Comparison of ENCODE assay signal across 10 mouse cellular contexts in the genomic region with DNA sequence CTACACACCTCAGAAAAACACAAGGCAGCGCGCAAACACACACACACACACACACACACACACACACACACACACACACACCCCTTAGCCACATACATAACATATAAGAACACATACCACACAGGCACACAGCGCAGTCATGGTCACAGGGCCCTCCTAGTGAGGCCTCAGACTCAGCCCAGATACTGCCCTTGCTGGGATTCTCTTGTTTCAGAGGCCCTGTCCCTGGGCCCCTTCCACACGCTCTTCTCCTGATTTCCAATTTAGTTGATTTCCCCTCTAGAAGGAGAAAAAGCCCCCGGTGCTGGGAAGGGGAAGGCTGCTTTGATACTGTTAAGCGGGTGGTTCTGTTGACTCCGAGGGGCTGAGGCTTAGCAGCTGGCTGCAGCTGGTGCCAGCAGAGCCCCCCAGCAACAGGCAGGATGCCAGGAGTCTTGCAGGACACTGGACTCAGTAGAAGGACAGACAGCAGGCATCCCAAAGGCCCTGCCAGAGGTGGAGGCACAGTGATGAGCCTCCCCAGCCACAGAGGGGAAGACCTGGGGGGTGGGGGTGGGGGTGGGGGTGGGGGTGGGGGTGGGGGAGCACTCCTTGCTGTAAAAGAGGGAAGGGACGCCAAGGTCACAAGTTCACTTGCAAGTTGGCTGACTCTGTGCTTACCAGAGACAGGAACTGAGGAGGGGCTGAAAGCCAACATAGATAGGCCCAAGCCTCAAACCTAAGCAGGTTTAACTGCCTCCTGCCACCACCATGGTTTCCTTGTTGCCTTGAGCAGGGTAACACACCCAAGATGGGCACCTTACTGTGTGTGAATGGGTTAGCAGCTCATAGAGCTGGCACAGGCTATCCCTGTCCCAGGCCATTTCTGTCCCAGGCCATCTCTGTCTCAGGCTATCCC. TPM values are rescaled to one million over a fixed set of nuclear protein-coding genes. Genes with fewer than 3 reads are reported as not detected.
A peak's percentile ranks its signal among the peaks of the same experiment; 100 is the strongest.
DNase-seq lines count a peak whose midpoint lies in the region; ATAC-seq and TF ChIP-seq lines count a peak whose summit lies in the region.
"Had no signal": no experiment of that assay in that cellular context is flagged by ENCODE, and none has a peak within 500 bp of the region (broad histone marks: within the 10 kb centered on the region; RNA-seq: fewer than 3 reads in every experiment).

No protein-coding gene starts in this region.

- H3K9ac ChIP-seq in kidney, embryonic 14.5 days (ENCODE audit: low read depth, low read length), result peak overlapping the region; percentile 23; the same call in 1 of the 2 replicates
- peak overlapping the region; percentile 45 for H3K9ac ChIP-seq in embryonic facial prominence, embryonic 14.5 days (ENCODE audit: low read depth, low read length)
- no peak overlapping the region for H3K9ac ChIP-seq in liver, embryonic 13.5 days
- H3K9ac ChIP-seq: liver, embryonic 14.5 days had no signal

- peaks cover 20% of the 10 kb centered on the region; the same call in 1 of the 2 replicates for H3K36me3 ChIP-seq in kidney, embryonic 14.5 days (ENCODE audit: control insufficient read depth, insufficient read depth, low read length)
- H3K36me3 ChIP-seq in kidney, adult 2 months (ENCODE audit: control insufficient read depth, insufficient read depth, low read length), result no peaks in the 10 kb centered on the region
- H3K36me3 ChIP-seq in embryonic facial prominence, embryonic 14.5 days (ENCODE audit: control insufficient read depth, insufficient read depth, low read length), result peaks cover 31% of the 10 kb centered on the region
- no peaks in the 10 kb centered on the region for H3K36me3 ChIP-seq in liver, embryonic 13.5 days

- no peak overlapping the region for H3K4me3 ChIP-seq in kidney, embryonic 14.5 days (ENCODE audit: low read length)
- no peak overlapping the region for H3K4me3 ChIP-seq in kidney, adult 2 months (ENCODE audit: insufficient read depth, low read depth, low read length)
- no peak overlapping the region for H3K4me3 ChIP-seq in embryonic facial prominence, embryonic 14.5 days (ENCODE audit: low read depth, low read length)
- H3K4me3 ChIP-seq in liver, embryonic 13.5 days (replicated peaks), result no peak overlapping the region
- no peak overlapping the region for H3K4me3 ChIP-seq in left cerebral cortex, adult 2 months

- no peak for DNase-seq in kidney, adult 2 months
- peak; percentile 76 for DNase-seq in embryonic facial prominence, embryonic 14.5 days (ENCODE audit: low spot score)
- no peak for DNase-seq in liver, embryonic 13.5 days
- DNase-seq in ovary, postnatal 14 days (ENCODE audit: low spot score), result no peak
- DNase-seq in thymus, postnatal 0 days (ENCODE audit: low spot score), result no peak
- DNase-seq in left cerebral cortex, adult 2 months (ENCODE audit: extremely low spot score in 1 of 2, low spot score in 2 of 2), result no peak

- WGBS in kidney, embryonic 14.5 days, result 43% methylated on average over 8 of the region's 8 CpGs
- WGBS in kidney, adult 2 months, result 71% methylated on average over 8 of the region's 8 CpGs
- WGBS in embryonic facial prominence, embryonic 14.5 days, result 35% methylated on average over 8 of the region's 8 CpGs
- WGBS in liver, embryonic 13.5 days (ENCODE audit: insufficient replicate concordance), result 53% methylated on average over 8 of the region's 8 CpGs

- peak overlapping the region; percentile 71; the same call in 1 of the 2 replicates for H3K27ac ChIP-seq in kidney, embryonic 14.5 days (ENCODE audit: low read depth, low read length)
- H3K27ac ChIP-seq in kidney, adult 2 months (ENCODE audit: insufficient read depth, low read depth, low read length), result no peak overlapping the region
- 0 out of 2 replicates have a peak overlapping the region, but pooled peaks have one; percentile 55 for H3K27ac ChIP-seq in embryonic facial prominence, embryonic 14.5 days (replicated peaks; ENCODE audit: low read depth, low read length)
- no peak overlapping the region for H3K27ac ChIP-seq in liver, embryonic 13.5 days
- no peak overlapping the region for H3K27ac ChIP-seq in left cerebral cortex, adult 2 months
- H3K27ac ChIP-seq: liver, embryonic 14.5 days had no signal

- no peaks in the 10 kb centered on the region for H3K27me3 ChIP-seq in kidney, embryonic 14.5 days (ENCODE audit: control insufficient read depth, insufficient read depth, low read length)
- H3K27me3 ChIP-seq in kidney, adult 2 months (replicated peaks; ENCODE audit: control insufficient read depth, insufficient read depth, low read length), result no peaks in the 10 kb centered on the region
- H3K27me3 ChIP-seq in embryonic facial prominence, embryonic 14.5 days (replicated peaks; ENCODE audit: control insufficient read depth, insufficient read depth, low read length), result no peaks in the 10 kb centered on the region
- H3K27me3 ChIP-seq in liver, embryonic 13.5 days, result 0 out of 2 replicates have a peak, but pooled peaks cover 2% of the 10 kb centered on the region
- H3K27me3 ChIP-seq: Patski had no signal

- no peak overlapping the region; the same call in 1 of the 2 replicates for H3K4me2 ChIP-seq in kidney, embryonic 14.5 days (replicated peaks; ENCODE audit: low read depth, low read length)
- peak overlapping the region; percentile 23; the same call in 1 of the 2 replicates for H3K4me2 ChIP-seq in embryonic facial prominence, embryonic 14.5 days (ENCODE audit: low read depth, low read length)
- no peak overlapping the region for H3K4me2 ChIP-seq in liver, embryonic 13.5 days

- peak; percentile 37; the same call in 1 of the 2 replicates for ATAC-seq in kidney, embryonic 14.5 days (ENCODE audit: low FRiP score, low TSS enrichment)
- peak; percentile 70 for ATAC-seq in CD4-positive, CD25-positive, alpha-beta regulatory T cell, adult 4 months
- ATAC-seq in embryonic facial prominence, embryonic 14.5 days (ENCODE audit: low read depth), result peak; percentile 45; the same call in 1 of the 2 replicates
- ATAC-seq in liver, embryonic 13.5 days (ENCODE audit: low read depth), result 0 out of 2 replicates have a peak, but pooled peaks have one; percentile 9
- ATAC-seq: Patski had no signal

- TF ChIP-seq CTCF in kidney, adult 2 months (conservative IDR thresholded peaks at IDR 0.05; ENCODE audit: insufficient read depth, insufficient read length, low read depth, low read length), result no peak
- no peak for TF ChIP-seq CTCF in left cerebral cortex, adult 2 months (IDR thresholded peaks at IDR 0.05)

- H3K9me3 ChIP-seq in kidney, embryonic 14.5 days (ENCODE audit: control insufficient read depth, low read length), result no peaks in the 10 kb centered on the region
- H3K9me3 ChIP-seq in embryonic facial prominence, embryonic 14.5 days (ENCODE audit: control insufficient read depth, low read length), result no peaks in the 10 kb centered on the region
- no peaks in the 10 kb centered on the region for H3K9me3 ChIP-seq in liver, embryonic 13.5 days (replicated peaks)

- intact Hi-C loops in left cerebral cortex, adult 2 months (cut with DNase I), result no loop called here

- TF ChIP-seq POLR2A in kidney, adult 2 months (IDR thresholded peaks at IDR 0.05; ENCODE audit: low read depth, low read length), result no peak

- peaks cover 40% of the 10 kb centered on the region for H3K4me1 ChIP-seq in kidney, embryonic 14.5 days (ENCODE audit: control insufficient read depth, insufficient read depth, low read length)
- 0 out of 2 replicates have a peak, but pooled peaks cover 2% of the 10 kb centered on the region for H3K4me1 ChIP-seq in kidney, adult 2 months (ENCODE audit: control insufficient read depth, insufficient read depth, low read length)
- H3K4me1 ChIP-seq in embryonic facial prominence, embryonic 14.5 days (ENCODE audit: control insufficient read depth, insufficient read depth, low read length), result peaks cover 44% of the 10 kb centered on the region
- H3K4me1 ChIP-seq in liver, embryonic 13.5 days (replicated peaks), result no peaks in the 10 kb centered on the region

RNA-seq across cellular contexts. Expression of a gene that starts 17.0 kb away (rescaled TPM):
- 0.26 TPM in 1 of 2 replicates, not detected in the other for polyA plus RNA-seq in kidney, embryonic 14.5 days (2014; fragmentation: Nextera tagmentation; extraction: Ambion mirVana)
- polyA plus RNA-seq in kidney, adult 2 months (2012; rRNA removed), result 3.3 and 7.8 TPM in 2 replicates
- 100 to 1,000 TPM in 1 of 2 experiments, 10 to 100 TPM in 1; 85.2 to 140 TPM for polyA plus RNA-seq in CD4-positive, CD25-positive, alpha-beta regulatory T cell, adult 4 months (2017; shearing (Covaris generic))
- 0.54 and 1.4 TPM in 2 replicates for polyA plus RNA-seq in embryonic facial prominence, embryonic 14.5 days (2014; fragmentation: Nextera tagmentation; extraction: Ambion mirVana)
- 0.73 and 0.87 TPM in 2 replicates for polyA plus RNA-seq in liver, embryonic 13.5 days (2015; fragmentation: Nextera tagmentation; extraction: Ambion mirVana)
- polyA plus RNA-seq in thymus, postnatal 0 days (2015; fragmentation: Nextera tagmentation; extraction: Ambion mirVana), result 42.1 and 52.8 TPM in 2 replicates
- under 1 TPM in 1 of 2 experiments, not detected in 1; 0.36 TPM for total RNA-seq in left cerebral cortex, adult 2 months (2021)

RNA-seq across cellular contexts. Expression of a gene that starts 40.6 kb away (rescaled TPM):
- 4.9 and 5.8 TPM in 2 replicates for polyA plus RNA-seq in kidney, embryonic 14.5 days (2014; fragmentation: Nextera tagmentation; extraction: Ambion mirVana)
- polyA plus RNA-seq in kidney, adult 2 months (2012; rRNA removed), result 35.6 and 44.7 TPM in 2 replicates
- 10 to 100 TPM; 10.4 to 12.7 TPM for polyA plus RNA-seq in CD4-positive, CD25-positive, alpha-beta regulatory T cell, adult 4 months (2017; shearing (Covaris generic))
- polyA plus RNA-seq in embryonic facial prominence, embryonic 14.5 days (2014; fragmentation: Nextera tagmentation; extraction: Ambion mirVana), result 10.1 and 11.0 TPM in 2 replicates
- 0.15 and 0.20 TPM in 2 replicates for polyA plus RNA-seq in liver, embryonic 13.5 days (2015; fragmentation: Nextera tagmentation; extraction: Ambion mirVana)
- polyA plus RNA-seq in thymus, postnatal 0 days (2015; fragmentation: Nextera tagmentation; extraction: Ambion mirVana), result 3.1 and 4.2 TPM in 2 replicates
- 10 to 100 TPM; 53.4 to 58.5 TPM for total RNA-seq in left cerebral cortex, adult 2 months (2021)

Comparison
In these comparisons a context has a peak if more than half of its experiments do, and no peak if none do; other contexts are left out.
1. H3K27ac ChIP-seq: peak in kidney, embryonic 14.5 days (single experiment) and embryonic facial prominence, embryonic 14.5 days (single experiment); none in kidney, adult 2 months (single experiment), liver, embryonic 13.5 days (single experiment) and left cerebral cortex, adult 2 months (single experiment).
2. ATAC-seq: peak in every context shown above with its lines; median percentile 70 in CD4-positive, CD25-positive, alpha-beta regulatory T cell, adult 4 months; 45 in embryonic facial prominence, embryonic 14.5 days; 37 in kidney, embryonic 14.5 days; 9 in liver, embryonic 13.5 days.